Mouse (Mus musculus): ENCODE results near the gene Stkld1. TPM values are rescaled to one million over a fixed set of nuclear protein-coding genes. Genes with fewer than 3 reads are reported as not detected.
A peak's percentile ranks its signal among the peaks of the same experiment; 100 is the strongest.
"Not testable (repeated sequence)": the region's sequence is repeated elsewhere in the genome, so short reads cannot be mapped to it uniquely, and the experiment has no call there.

Gene Stkld1
- 0.19 and 0.20 TPM in 2 replicates for polyA plus RNA-seq (2016; fragmentation: Nextera tagmentation; extraction: Ambion mirVana)

DNA sequence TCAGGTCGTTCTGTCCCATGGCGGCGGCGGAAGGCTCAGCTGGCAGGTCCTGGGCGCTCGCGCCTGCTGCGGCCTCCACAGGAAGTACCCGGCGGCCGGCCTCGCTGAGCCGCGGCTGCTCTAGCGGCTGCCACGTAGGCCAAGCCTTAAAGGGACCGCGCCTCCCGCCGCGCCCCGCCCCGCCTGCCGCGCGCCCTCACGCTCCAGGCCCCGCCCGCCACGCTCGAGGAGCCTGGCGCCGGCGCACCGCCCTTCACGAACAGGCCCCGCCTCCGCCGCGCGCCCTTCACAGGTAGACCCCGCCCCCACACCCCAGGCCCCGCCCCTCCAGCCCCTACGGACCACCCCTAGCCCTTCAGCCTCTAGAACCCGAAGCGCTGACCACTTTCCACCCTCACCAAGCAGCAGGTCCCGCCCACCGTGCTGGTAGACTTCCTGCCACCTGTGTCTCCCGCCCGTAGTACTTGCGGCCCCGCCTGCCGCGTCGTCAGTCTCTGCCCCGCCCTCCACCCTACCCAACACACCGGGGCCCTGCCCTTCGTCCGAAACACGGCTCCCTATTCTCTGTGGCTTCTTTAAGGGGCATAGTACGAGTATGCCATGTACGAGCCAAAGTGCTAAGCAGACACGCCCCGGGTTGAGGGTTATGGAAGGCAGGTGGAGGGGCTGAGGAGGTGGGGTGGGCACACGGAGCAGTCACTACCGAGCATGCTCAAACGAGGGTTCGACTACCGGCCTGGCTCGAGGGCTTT lies at the start of gene Stkld1, which contains the start of gene Surf4:
Gene Stkld1 (plus strand): TSS at position 744 of the 752 bp plus-strand sequence.
Gene Surf4 (minus strand): TSS at position 625 of the 752 bp plus-strand sequence.
- H3K36me3 ChIP-seq: peaks cover 31% of the 10 kb centered on the region
- H3K4me1 ChIP-seq (replicated peaks): peaks cover 38% of the 10 kb centered on the region
- H3K27me3 ChIP-seq (replicated peaks): no peaks in the 10 kb centered on the region
- under 1% methylated on average over 68 of the region's 70 CpGs for WGBS
- peak within 1 kb of the TSS; percentile 93 for H3K4me3 ChIP-seq
- H3K9ac ChIP-seq: peak within 1 kb of the TSS; percentile 100
- H3K9me3 ChIP-seq (replicated peaks): no peaks in the 10 kb centered on the region
- peak; percentile 97 for ATAC-seq (ENCODE audit: insufficient number of reproducible peaks, low FRiP score)
- H3K4me2 ChIP-seq: peak within 1 kb of the TSS; percentile 80
- H3K27ac ChIP-seq (ENCODE audit: poor library complexity, severe bottlenecking): peak within 1 kb of the TSS; percentile 85

- not testable (repeated sequence) for H3K27ac ChIP-seq (ENCODE audit: poor library complexity, severe bottlenecking); H3K9ac ChIP-seq; ATAC-seq (ENCODE audit: insufficient number of reproducible peaks, low FRiP score); H3K4me1 ChIP-seq (replicated peaks); H3K9me3 ChIP-seq (replicated peaks); H3K27me3 ChIP-seq (replicated peaks); H3K4me2 ChIP-seq; H3K4me3 ChIP-seq
- H3K36me3 ChIP-seq: peaks cover 25% of the 10 kb centered on the region
- 84% methylated on average over 2 of the region's 2 CpGs for WGBS
Observed at GRCm38 (mm10) chr2:26885541-26885940, 48.3 kb upstream of the Stkld1 start.

GRCm38 (mm10) chr2:26886170-26886569 lies 47.7 kb upstream of the Stkld1 start:
- not testable (repeated sequence) for H3K27me3 ChIP-seq (replicated peaks); H3K9me3 ChIP-seq (replicated peaks); H3K27ac ChIP-seq (ENCODE audit: poor library complexity, severe bottlenecking); ATAC-seq (ENCODE audit: insufficient number of reproducible peaks, low FRiP score); H3K4me2 ChIP-seq; H3K4me1 ChIP-seq (replicated peaks); H3K9ac ChIP-seq; H3K4me3 ChIP-seq
- H3K36me3 ChIP-seq: peaks cover 31% of the 10 kb centered on the region
- WGBS: 87% methylated on average over 4 of the region's 4 CpGs

GRCm38 (mm10) chr2:26895898-26896297 lies 37.9 kb upstream of the Stkld1 start:
- no peak for ATAC-seq (ENCODE audit: insufficient number of reproducible peaks, low FRiP score)
- H3K9ac ChIP-seq: no peak overlapping the region
- no peaks in the 10 kb centered on the region for H3K9me3 ChIP-seq (replicated peaks)
- no peak overlapping the region for H3K4me3 ChIP-seq
- 87% methylated on average over 4 of the region's 4 CpGs for WGBS
- peaks cover 85% of the 10 kb centered on the region for H3K36me3 ChIP-seq
- H3K4me1 ChIP-seq (replicated peaks): no peaks in the 10 kb centered on the region
- no peak overlapping the region for H3K27ac ChIP-seq (ENCODE audit: poor library complexity, severe bottlenecking)
- no peak overlapping the region for H3K4me2 ChIP-seq
- no peaks in the 10 kb centered on the region for H3K27me3 ChIP-seq (replicated peaks)

DNA sequence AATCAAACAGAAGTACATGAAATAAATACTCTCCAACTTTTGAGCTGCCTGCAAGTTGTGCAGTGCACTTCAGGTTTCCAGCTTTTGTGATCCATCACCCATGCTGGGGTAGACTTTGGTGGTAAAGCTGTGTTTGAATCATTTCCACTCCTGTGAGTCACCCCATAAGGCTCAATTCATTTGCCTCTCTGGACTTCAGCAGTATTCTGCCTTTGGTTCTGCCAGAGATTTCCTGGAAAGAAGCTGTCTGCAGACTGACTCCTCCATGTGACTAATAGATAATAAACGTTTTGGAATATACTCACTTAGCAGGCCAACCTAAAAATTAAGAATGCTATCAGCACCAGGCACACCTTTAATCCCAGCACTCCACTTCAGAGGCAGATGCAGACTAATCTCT lies 33.1 kb upstream of the Stkld1 start:
- Histone ChIP-seq H3K4me1 (replicated peaks) (peaks cover 20% of the 10 kb centered on the region), H3K27me3 (replicated peaks) (no peaks in the 10 kb centered on the region), H3K27ac (ENCODE audit: poor library complexity, severe bottlenecking) (no peak overlapping the region), H3K36me3 (peaks cover 57% of the 10 kb centered on the region), H3K9ac (no peak overlapping the region), H3K4me2 (no peak overlapping the region), H3K9me3 (replicated peaks) (no peaks in the 10 kb centered on the region), H3K4me3 (no peak overlapping the region)
- WGBS: 41% methylated on average over 1 of the region's 1 CpGs
- ATAC-seq (ENCODE audit: insufficient number of reproducible peaks, low FRiP score): no peak

DNA sequence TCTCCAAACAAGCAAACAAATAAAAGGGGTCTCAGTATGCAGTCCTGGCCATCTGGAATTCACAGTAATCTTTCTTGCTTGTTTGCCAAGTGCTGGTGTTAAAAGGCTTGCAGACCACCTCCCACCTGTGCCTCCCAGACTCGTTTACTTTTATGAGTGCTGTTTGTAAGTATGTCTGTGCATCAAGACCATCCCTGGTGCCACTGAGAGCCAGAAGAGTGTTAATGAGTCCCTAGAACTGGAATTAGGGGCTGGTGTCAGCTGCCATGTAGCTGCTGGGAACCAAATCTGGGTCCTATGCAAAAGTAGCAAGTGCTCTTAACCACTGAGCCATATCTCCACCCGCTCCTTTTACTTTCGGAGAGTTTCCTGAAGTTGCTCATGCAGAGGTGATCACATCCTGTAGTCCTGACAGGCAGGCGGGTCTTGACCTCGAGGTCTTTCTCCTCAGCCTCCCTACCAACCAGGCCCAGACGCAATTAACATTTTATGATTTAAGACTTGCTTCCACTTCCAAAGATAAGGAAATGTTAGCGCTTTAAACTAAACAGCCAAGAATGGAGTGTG lies 31.9 kb upstream of the Stkld1 start:
- Histone ChIP-seq H3K36me3 (peaks cover 57% of the 10 kb centered on the region), H3K4me3 (peak overlapping the region; percentile 89), H3K4me2 (peak overlapping the region; percentile 83), H3K4me1 (replicated peaks) (peaks cover 20% of the 10 kb centered on the region), H3K27me3 (replicated peaks) (no peaks in the 10 kb centered on the region), H3K9me3 (replicated peaks) (no peaks in the 10 kb centered on the region), H3K27ac (ENCODE audit: poor library complexity, severe bottlenecking) (peak overlapping the region; percentile 73; the same call in 1 of the 2 replicates), H3K9ac (peak overlapping the region; percentile 84)
- no peak for ATAC-seq (ENCODE audit: insufficient number of reproducible peaks, low FRiP score)
- 9% methylated on average over 7 of the region's 7 CpGs for WGBS

DNA sequence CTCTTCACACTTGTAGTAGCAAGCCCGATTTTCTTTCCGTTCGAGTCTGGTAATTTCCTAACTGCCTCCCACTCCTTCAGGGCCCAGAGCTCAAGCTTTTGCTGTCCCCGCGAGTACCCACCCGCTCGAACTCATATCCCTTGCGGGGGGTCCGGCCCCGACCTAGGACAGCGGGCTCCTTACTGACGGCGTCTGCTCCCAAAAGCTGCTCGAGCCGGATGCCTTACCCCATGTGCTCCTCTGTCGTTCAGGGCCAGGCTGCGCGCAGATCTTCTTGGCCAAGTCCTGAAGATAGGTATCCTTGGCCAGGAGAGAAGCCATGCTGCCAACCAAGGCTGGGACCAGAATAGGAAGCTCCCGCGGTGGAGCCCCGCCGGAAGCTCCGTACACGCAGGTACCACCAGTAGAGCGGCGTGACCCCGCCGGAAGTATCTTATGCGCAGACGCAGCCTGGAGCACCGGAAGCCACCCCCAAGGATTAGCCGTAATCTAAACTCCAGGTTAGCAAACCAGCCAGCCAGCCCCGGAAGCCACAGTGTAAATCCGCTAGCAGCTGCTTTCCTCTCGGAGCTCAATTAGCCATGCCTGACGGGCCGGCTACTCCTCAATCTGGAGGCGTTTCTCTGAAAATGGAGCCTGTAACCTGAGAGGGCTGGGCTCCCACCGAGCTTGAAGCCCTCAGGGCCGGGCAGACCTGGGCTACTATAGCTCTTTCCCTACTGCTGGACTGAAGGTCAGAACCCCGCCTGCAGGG lies 31.2 kb upstream of the Stkld1 start, which contains the start of gene Surf6:
Gene Surf6 (minus strand): TSS at position 413 of the 754 bp plus-strand sequence.
- Histone ChIP-seq H3K4me3 (peak within 1 kb of the TSS; percentile 89), H3K36me3 (peaks cover 57% of the 10 kb centered on the region), H3K9me3 (replicated peaks) (no peaks in the 10 kb centered on the region), H3K27me3 (replicated peaks) (no peaks in the 10 kb centered on the region), H3K4me2 (peak within 1 kb of the TSS; percentile 83), H3K27ac (ENCODE audit: poor library complexity, severe bottlenecking) (peak within 1 kb of the TSS; percentile 79), H3K4me1 (replicated peaks) (peaks cover 20% of the 10 kb centered on the region), H3K9ac (peak within 1 kb of the TSS; percentile 84)
- peak; percentile 91 for ATAC-seq (ENCODE audit: insufficient number of reproducible peaks, low FRiP score)
- WGBS: under 1% methylated on average over 41 of the region's 41 CpGs

- Histone ChIP-seq H3K27ac (ENCODE audit: poor library complexity, severe bottlenecking) (peak overlapping the region; percentile 79), H3K9me3 (replicated peaks) (no peaks in the 10 kb centered on the region), H3K4me1 (replicated peaks) (peaks cover 21% of the 10 kb centered on the region), H3K9ac (peak overlapping the region; percentile 84), H3K27me3 (replicated peaks) (no peaks in the 10 kb centered on the region), H3K4me2 (peak overlapping the region; percentile 83), H3K4me3 (peak overlapping the region; percentile 89), H3K36me3 (peaks cover 56% of the 10 kb centered on the region)
- 13% methylated on average over 7 of the region's 7 CpGs for WGBS
- no peak for ATAC-seq (ENCODE audit: insufficient number of reproducible peaks, low FRiP score)
Observed at GRCm38 (mm10) chr2:26903311-26903710, 30.5 kb upstream of the Stkld1 start.

- no peak overlapping the region for H3K9ac ChIP-seq
- H3K27ac ChIP-seq (ENCODE audit: poor library complexity, severe bottlenecking): no peak overlapping the region
- ATAC-seq (ENCODE audit: insufficient number of reproducible peaks, low FRiP score): no peak
- WGBS: 93% methylated on average over 2 of the region's 2 CpGs
- H3K4me3 ChIP-seq: no peak overlapping the region
- H3K9me3 ChIP-seq (replicated peaks): no peaks in the 10 kb centered on the region
- H3K4me1 ChIP-seq (replicated peaks): peaks cover 36% of the 10 kb centered on the region
- no peak overlapping the region for H3K4me2 ChIP-seq
- no peaks in the 10 kb centered on the region for H3K27me3 ChIP-seq (replicated peaks)
- H3K36me3 ChIP-seq: peaks cover 39% of the 10 kb centered on the region
Observed at GRCm38 (mm10) chr2:26905936-26906335, 27.9 kb upstream of the Stkld1 start.

DNA sequence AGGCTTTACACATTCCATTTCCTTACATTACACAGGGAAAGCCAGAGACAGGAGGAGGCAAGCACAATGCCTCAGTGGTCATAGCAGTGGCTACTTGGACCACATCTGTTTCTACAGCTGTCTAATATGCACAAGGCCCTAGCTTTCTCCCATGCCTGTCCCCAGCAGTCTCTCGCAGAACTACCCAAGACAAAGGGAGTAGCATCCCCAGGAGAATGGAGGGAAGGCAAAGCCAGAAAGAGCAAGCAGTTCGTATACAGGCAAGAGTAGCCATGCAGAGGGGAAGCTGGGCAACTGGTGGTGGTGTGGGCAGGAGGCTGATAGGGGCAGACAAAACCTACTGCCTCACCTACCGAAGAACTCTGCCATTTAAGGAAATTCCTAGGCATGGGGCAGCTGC lies 27.4 kb upstream of the Stkld1 start:
- Histone ChIP-seq H3K9me3 (replicated peaks) (no peaks in the 10 kb centered on the region), H3K4me1 (replicated peaks) (peaks cover 34% of the 10 kb centered on the region), H3K27me3 (replicated peaks) (no peaks in the 10 kb centered on the region), H3K36me3 (peaks cover 40% of the 10 kb centered on the region), H3K4me2 (no peak overlapping the region), H3K4me3 (no peak overlapping the region), H3K9ac (no peak overlapping the region), H3K27ac (ENCODE audit: poor library complexity, severe bottlenecking) (no peak overlapping the region)
- ATAC-seq (ENCODE audit: insufficient number of reproducible peaks, low FRiP score): no peak
- 92% methylated on average over 3 of the region's 3 CpGs for WGBS

DNA sequence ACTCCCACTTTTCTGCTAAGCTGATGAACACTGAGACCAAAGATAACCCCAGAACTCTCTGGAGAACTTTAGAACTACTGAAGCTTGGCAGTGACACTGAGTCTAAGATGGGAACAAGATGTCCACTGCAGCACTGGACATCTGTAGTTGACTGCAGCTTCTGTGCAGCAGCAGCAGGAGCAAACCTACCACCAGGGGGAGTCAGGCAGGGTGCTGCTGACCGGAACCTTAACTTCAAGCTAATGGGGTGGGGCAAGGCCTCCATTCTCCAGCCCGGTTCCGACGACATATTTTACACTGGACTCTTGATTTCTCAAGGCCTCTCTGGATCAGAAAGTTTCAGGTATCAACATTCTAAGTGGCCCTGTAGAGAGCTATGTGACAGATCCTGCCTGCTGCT lies 26.7 kb upstream of the Stkld1 start:
- Histone ChIP-seq H3K4me3 (no peak overlapping the region), H3K36me3 (peaks cover 47% of the 10 kb centered on the region), H3K4me1 (replicated peaks) (peaks cover 34% of the 10 kb centered on the region), H3K9ac (no peak overlapping the region), H3K27me3 (replicated peaks) (no peaks in the 10 kb centered on the region), H3K27ac (ENCODE audit: poor library complexity, severe bottlenecking) (no peak overlapping the region), H3K9me3 (replicated peaks) (no peaks in the 10 kb centered on the region), H3K4me2 (no peak overlapping the region)
- ATAC-seq (ENCODE audit: insufficient number of reproducible peaks, low FRiP score): no peak
- 58% methylated on average over 4 of the region's 4 CpGs for WGBS

Data from heart, embryonic 12.5 days (tissue).